Mouse (Mus musculus) liver, embryonic 13.5 days (tissue): ENCODE measurements at regions not wholly inside any gene's neighbourhood (a gene's known extent, or its start where the extent isn't known, plus 50 kb on each side); places are given as distances from the start of the nearest gene placed in this dataset.

ENCODE experiments used
- ATAC-seq: fragments of 200-750 bp; cut with Nextera tagmentation; 2 replicates; pipeline ENCODE4 v1.8.0; 2017; ENCODE audit warnings: low read depth, mild to moderate bottlenecking, moderate number of reproducible peaks, moderate library complexity
- DNase-seq: peaks from one replicate; pipeline ENCODE4 v3.0.0; 2022
- H3K27ac ChIP-seq: fragments of 300-500 bp; sonication (generic); 2 replicates; pipeline ENCODE4 v1.5.1; 2015; ENCODE audit warnings: moderate library complexity, mild to moderate bottlenecking, inconsistent platforms
- H3K27me3 ChIP-seq: fragments of 300-500 bp; sonication (generic); 2 replicates; pipeline ENCODE4 v1.6.1; 2015; ENCODE audit warnings: mild to moderate bottlenecking, inconsistent platforms
- H3K36me3 ChIP-seq: fragments of 300-500 bp; sonication (generic); 2 replicates; pipeline ENCODE4 v1.6.1; 2015; ENCODE audit warnings: mild to moderate bottlenecking, inconsistent platforms
- H3K4me1 ChIP-seq: fragments of 300-500 bp; sonication (generic); replicated peaks from 2 replicates; pipeline ENCODE4 v1.6.1; 2015; ENCODE audit warnings: inconsistent platforms
- H3K4me2 ChIP-seq: fragments of 300-500 bp; sonication (generic); 2 replicates; pipeline ENCODE4 v1.6.1; 2015; ENCODE audit warnings: inconsistent platforms, mild to moderate bottlenecking, moderate library complexity
- H3K4me3 ChIP-seq: fragments of 300-500 bp; sonication (generic); replicated peaks from 2 replicates; pipeline ENCODE4 v1.5.1; 2015; ENCODE audit warnings: mild to moderate bottlenecking, inconsistent platforms
- H3K9ac ChIP-seq: fragments of 300-500 bp; sonication (generic); 2 replicates; pipeline ENCODE4 v1.6.1; 2015; ENCODE audit warnings: mild to moderate bottlenecking, inconsistent platforms
- H3K9me3 ChIP-seq: fragments of 300-500 bp; sonication (generic); replicated peaks from 2 replicates; pipeline ENCODE4 v1.6.1; 2016; ENCODE audit warnings: inconsistent platforms
- WGBS: fragments of 180-500 bp; shearing (Covaris S2); methylation state at CpG from one replicate; pipeline ENCODE4 v1.1.7; 2015; ENCODE audit not compliant: insufficient replicate concordance; 5-methylcytosine and 5-hydroxymethylcytosine counted together

DNA sequence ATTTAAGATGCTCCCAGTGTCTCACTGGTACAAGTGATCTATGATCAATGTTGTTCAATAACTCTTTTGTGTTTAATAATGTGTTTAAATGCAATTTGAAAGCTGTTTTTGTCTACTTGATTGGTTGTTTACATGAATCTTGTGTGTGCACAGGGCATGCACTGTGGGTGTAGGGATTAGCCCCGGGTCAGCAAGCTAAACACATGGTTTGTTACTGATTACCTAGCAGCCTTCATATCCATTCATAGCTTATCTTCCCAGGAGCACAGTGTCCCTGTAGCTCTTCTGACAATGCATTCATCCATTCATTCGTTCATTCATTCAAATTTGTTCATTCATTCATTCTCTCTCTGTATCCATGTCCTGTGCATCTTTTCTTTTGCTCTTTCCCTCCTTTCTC, 108.9 kb upstream of the 1700056E22Rik start:
- Histone ChIP-seq H3K27ac (no peak overlapping the region), H3K27me3 (no peaks in the 10 kb centered on the region), H3K9me3 (no peaks in the 10 kb centered on the region), H3K9ac (no peak overlapping the region), H3K4me2 (no peak overlapping the region), H3K36me3 (no peaks in the 10 kb centered on the region), H3K4me3 (no peak overlapping the region), H3K4me1 (no peaks in the 10 kb centered on the region)
- DNase-seq: no peak
- WGBS: 38% methylated on average over 2 of the region's 2 CpGs
- ATAC-seq: no peak

- WGBS: 66% methylated on average over 5 of the region's 5 CpGs
Observed at GRCm38 (mm10) chr1:184140486-184140885, 106.4 kb upstream of the 1700056E22Rik start.

DNA sequence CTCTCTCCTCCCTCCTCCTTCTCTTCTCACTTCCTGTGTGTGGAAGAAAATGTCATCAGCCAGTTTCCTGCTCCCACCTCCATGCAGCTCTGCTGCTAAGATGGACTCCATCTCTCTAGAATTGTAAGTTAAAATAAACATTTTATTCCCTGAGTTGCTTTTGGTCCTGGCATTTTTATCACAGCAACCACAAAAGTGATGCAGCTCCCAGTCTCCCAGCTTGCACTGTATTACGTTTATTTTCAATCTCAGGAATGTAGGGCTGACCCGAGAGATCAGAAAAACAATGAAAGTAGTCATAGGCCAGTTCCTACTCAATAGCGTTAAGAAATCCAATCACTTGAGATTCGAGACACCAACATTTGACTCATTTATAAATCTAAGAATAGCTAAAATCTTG, 106.0 kb upstream of the 1700056E22Rik start:
- no peaks in the 10 kb centered on the region for H3K36me3 ChIP-seq
- no peak overlapping the region for H3K4me3 ChIP-seq
- ATAC-seq (no peak), DNase-seq (no peak)
- H3K4me1 ChIP-seq: no peaks in the 10 kb centered on the region
- H3K27me3 ChIP-seq: no peaks in the 10 kb centered on the region
- no peak overlapping the region for H3K4me2 ChIP-seq
- H3K27ac ChIP-seq: no peak overlapping the region
- no peaks in the 10 kb centered on the region for H3K9me3 ChIP-seq
- 57% methylated on average over 4 of the region's 4 CpGs for WGBS
- no peak overlapping the region for H3K9ac ChIP-seq

More at GRCm38 (mm10) chr1:184140486-184140885, 106.4 kb upstream of the 1700056E22Rik start:
- no peaks in the 10 kb centered on the region for H3K27me3 ChIP-seq
- H3K4me2 ChIP-seq: no peak overlapping the region
- H3K36me3 ChIP-seq: no peaks in the 10 kb centered on the region
- ATAC-seq (no peak), DNase-seq (no peak)
- H3K4me3 ChIP-seq: no peak overlapping the region
- no peak overlapping the region for H3K27ac ChIP-seq
- H3K4me1 ChIP-seq: no peaks in the 10 kb centered on the region
- H3K9ac ChIP-seq: no peak overlapping the region
- H3K9me3 ChIP-seq: no peaks in the 10 kb centered on the region

DNA sequence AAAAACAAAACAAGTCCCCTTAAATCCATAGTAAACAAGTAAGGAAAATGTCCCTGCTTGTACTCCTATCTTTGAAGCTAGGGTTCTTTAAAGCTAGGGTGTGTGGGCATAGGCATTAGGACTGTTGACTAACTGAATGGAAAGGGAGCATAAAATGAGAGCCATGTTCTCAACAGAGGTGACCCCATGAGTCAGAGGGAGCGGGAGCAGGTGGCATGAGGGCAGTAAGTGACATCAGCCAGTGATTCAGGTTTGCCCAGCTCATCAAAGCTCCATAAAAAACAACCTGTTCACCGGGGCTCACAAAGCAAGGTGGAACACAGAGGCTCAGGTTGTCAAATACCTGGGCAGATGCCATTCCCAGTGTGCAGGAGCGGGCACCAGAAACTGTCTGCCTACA, 104.6 kb upstream of the 1700056E22Rik start:
- Histone ChIP-seq H3K9me3 (no peaks in the 10 kb centered on the region), H3K9ac (no peak overlapping the region), H3K4me3 (no peak overlapping the region), H3K4me2 (no peak overlapping the region), H3K4me1 (no peaks in the 10 kb centered on the region), H3K27me3 (no peaks in the 10 kb centered on the region), H3K27ac (no peak overlapping the region), H3K36me3 (no peaks in the 10 kb centered on the region)
- no peak for DNase-seq
- no peak for ATAC-seq
- 52% methylated on average over 3 of the region's 3 CpGs for WGBS

DNA sequence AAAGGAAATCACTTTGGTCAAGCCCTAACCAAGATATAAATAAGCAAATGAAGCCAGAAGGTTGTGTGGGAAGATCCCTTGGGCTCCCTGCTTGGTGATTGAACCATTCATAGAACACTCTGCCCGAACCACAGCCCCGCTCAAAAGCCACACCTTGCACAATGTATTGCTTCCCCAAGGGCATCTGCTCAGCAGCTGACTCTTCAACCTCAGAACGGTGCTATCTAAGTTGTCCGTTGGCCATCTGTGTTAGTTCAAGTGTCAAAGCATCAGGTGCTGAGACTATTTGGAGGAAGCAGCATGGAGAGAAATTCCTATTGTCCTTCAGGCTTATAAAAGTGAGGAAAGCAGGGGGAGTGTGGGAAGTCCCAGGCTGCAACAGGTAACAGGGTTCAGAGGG, 96.8 kb upstream of the 1700056E22Rik start:
- no peaks in the 10 kb centered on the region for H3K9me3 ChIP-seq
- no peak overlapping the region for H3K27ac ChIP-seq
- no peaks in the 10 kb centered on the region for H3K36me3 ChIP-seq
- H3K4me2 ChIP-seq: no peak overlapping the region
- no peak overlapping the region for H3K4me3 ChIP-seq
- no peak overlapping the region for H3K9ac ChIP-seq
- DNase-seq (no peak), ATAC-seq (no peak)
- H3K4me1 ChIP-seq: no peaks in the 10 kb centered on the region
- H3K27me3 ChIP-seq: no peaks in the 10 kb centered on the region
- 62% methylated on average over 4 of the region's 4 CpGs for WGBS

GRCm38 (mm10) chr1:184127321-184127720, 93.2 kb upstream of the 1700056E22Rik start:
- Histone ChIP-seq H3K27ac (no peak overlapping the region), H3K4me2 (no peak overlapping the region), H3K4me1 (no peaks in the 10 kb centered on the region), H3K4me3 (no peak overlapping the region), H3K36me3 (no peaks in the 10 kb centered on the region), H3K9me3 (no peaks in the 10 kb centered on the region), H3K9ac (no peak overlapping the region), H3K27me3 (no peaks in the 10 kb centered on the region)
- 69% methylated on average over 4 of the region's 4 CpGs for whole genome bisulfite sequencing
- DNase-seq (no peak), ATAC-seq (no peak)

DNA sequence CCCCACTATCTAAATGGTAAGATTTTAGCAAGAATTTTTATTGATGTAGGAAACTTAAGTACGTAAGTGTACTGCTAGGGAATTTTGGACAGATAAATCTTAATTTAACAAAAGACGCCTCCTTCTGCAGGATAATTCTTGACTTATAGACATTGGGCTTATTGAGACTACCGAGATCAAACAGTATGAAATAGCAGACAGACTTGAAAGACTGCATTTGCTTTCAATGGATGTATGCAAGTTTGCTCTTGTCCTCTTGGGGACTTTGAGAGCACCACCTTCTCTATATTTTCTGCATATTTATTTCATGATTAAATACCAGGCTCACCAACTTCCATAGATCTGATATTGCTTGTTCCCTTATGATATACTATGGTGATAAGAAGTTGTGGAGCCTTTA, 92.8 kb upstream of the 1700056E22Rik start:
- H3K36me3 ChIP-seq: no peaks in the 10 kb centered on the region
- DNase-seq (no peak), ATAC-seq (no peak)
- WGBS: 76% methylated on average over 3 of the region's 3 CpGs
- no peak overlapping the region for H3K4me3 ChIP-seq
- H3K4me1 ChIP-seq: no peaks in the 10 kb centered on the region
- no peak overlapping the region for H3K9ac ChIP-seq
- no peaks in the 10 kb centered on the region for H3K27me3 ChIP-seq
- no peaks in the 10 kb centered on the region for H3K9me3 ChIP-seq
- H3K4me2 ChIP-seq: no peak overlapping the region
- no peak overlapping the region for H3K27ac ChIP-seq
